Mouse (Mus musculus): ENCODE measurements around the gene Gm13290. TPM values are rescaled to one million over a fixed set of nuclear protein-coding genes. Genes with fewer than 3 reads are reported as not detected.

Gm13290 gene
- not detected for polyA plus RNA-seq (2015; fragmentation: Illumina TruSeq; extraction: RNeasy Lipid Tissue Mini Kit (QIAGEN cat#74804); ENCODE audit: insufficient read depth, low replicate concordance)

GRCm38 (mm10) chr4:88773534-88773933 lies at the start of gene Gm13290:
Gene Gm13290 (plus strand): TSS chr4:88773834.

GRCm38 (mm10) chr4:88754818-88755340 lies 18.8 kb upstream of the Gm13290 start, which contains the start of gene Gm13271:
Gene Gm13271 (plus strand): TSS chr4:88754868.

GRCm38 (mm10) chr4:88759610-88760268 lies 13.9 kb upstream of the Gm13290 start, which contains the start of gene Gm13283:
Gene Gm13283 (plus strand): TSS chr4:88760119.

GRCm38 (mm10) chr4:88776622-88777021 lies 3.0 kb downstream of the Gm13290 start, which contains the start of gene Gm13289:
Gene Gm13289 (plus strand): TSS chr4:88776922.

DNA sequence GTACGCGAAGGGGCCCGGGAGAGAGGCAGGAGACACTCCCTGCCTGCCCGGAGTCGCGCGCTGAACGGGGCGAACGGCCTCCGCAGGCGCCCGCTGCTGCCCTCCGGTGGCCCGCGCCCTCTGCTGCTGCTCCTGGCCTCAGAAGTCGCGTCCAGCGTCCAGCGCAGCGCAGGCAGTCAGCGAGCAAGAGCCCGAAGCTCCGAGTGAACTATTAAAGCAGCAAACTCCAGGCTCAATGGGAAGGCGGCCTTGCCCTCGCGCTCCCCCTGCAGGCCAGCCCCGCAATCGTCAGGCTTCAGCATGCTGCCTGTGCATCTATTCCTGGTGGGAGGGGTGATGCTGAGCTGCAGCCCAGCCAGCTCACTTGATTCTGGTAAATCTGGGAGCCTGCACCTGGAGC lies 5.9 kb downstream of the Gm13290 start, which contains the start of gene Gm13272:
Gene Gm13272 (plus strand): TSS at position 301 of the 400 bp plus-strand sequence.

DNA sequence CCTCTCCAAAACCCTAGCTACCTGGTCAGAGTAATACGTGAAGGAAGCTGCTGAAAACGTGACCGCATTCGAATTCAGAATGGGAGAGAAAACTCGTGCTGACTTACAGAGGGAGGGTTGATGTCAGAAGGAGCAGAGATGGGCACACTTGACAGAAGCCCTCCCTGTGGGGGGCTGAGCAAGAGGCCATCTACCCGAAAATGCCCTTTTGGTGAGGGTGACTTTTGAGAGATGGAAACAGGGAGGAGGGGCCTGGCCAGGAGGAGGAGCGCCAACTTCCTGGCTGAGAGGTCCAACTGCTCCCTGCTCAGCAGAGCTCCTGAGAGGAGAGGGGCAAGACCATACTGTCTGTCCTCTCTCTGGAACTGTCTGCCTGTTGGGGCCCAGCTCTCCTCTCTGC lies 8.2 kb downstream of the Gm13290 start, which contains the start of gene Ifnz:
Gene Ifnz (plus strand): TSS at position 301 of the 400 bp plus-strand sequence.

GRCm38 (mm10) chr4:88785409-88785808 lies 11.8 kb downstream of the Gm13290 start, which contains the start of gene Gm13276:
Gene Gm13276 (plus strand): TSS chr4:88785709.

GRCm38 (mm10) chr4:88788402-88788801 lies 14.8 kb downstream of the Gm13290 start, which contains the start of gene Gm13277:
Gene Gm13277 (plus strand): TSS chr4:88788632.

DNA sequence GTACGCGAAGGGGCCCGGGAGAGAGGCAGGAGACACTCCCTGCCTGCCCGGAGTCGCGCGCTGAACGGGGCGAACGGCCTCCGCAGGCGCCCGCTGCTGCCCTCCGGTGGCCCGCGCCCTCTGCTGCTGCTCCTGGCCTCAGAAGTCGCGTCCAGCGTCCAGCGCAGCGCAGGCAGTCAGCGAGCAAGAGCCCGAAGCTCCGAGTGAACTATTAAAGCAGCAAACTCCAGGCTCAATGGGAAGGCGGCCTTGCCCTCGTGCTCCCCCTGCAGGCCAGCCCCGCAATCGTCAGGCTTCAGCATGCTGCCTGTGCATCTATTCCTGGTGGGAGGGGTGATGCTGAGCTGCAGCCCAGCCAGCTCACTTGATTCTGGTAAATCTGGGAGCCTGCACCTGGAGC lies 17.6 kb downstream of the Gm13290 start, which contains the start of gene Gm13278:
Gene Gm13278 (plus strand): TSS at position 301 of the 400 bp plus-strand sequence.

DNA sequence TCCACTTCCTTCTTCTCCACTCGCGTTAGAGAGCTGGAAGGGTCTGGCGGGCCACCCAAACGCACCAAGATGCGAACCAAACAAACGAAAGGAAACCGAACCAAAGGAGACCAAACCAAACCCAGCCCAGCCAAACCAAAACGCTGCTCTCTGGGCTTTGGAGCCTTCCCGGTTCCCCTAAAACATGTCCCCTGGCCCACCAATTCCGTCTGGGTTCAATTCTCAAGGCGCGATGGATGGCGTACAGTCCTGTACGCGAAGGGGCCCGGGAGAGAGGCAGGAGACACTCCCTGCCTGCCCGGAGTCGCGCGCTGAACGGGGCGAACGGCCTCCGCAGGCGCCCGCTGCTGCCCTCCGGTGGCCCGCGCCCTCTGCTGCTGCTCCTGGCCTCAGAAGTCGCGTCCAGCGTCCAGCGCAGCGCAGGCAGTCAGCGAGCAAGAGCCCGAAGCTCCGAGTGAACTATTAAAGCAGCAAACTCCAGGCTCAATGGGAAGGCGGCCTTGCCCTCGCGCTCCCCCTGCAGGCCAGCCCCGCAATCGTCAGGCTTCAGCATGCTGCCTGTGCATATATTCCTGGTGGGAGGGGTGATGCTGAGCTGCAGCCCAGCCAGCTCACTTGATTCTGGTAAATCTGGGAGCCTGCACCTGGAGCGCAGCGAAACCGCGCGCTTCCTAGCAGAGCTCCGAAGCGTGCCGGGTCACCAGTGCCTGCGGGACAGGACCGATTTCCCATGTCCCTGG lies 20.5 kb downstream of the Gm13290 start, which contains the start of gene Gm13275:
Gene Gm13275 (plus strand): TSS at position 552 of the 740 bp plus-strand sequence.

DNA sequence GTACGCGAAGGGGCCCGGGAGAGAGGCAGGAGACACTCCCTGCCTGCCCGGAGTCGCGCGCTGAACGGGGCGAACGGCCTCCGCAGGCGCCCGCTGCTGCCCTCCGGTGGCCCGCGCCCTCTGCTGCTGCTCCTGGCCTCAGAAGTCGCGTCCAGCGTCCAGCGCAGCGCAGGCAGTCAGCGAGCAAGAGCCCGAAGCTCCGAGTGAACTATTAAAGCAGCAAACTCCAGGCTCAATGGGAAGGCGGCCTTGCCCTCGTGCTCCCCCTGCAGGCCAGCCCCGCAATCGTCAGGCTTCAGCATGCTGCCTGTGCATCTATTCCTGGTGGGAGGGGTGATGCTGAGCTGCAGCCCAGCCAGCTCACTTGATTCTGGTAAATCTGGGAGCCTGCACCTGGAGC lies 23.5 kb downstream of the Gm13290 start, which contains the start of gene Gm13279:
Gene Gm13279 (plus strand): TSS at position 301 of the 400 bp plus-strand sequence.

GRCm38 (mm10) chr4:88799365-88799764 lies 25.7 kb downstream of the Gm13290 start, which contains the start of gene Gm13285:
Gene Gm13285 (plus strand): TSS chr4:88799665.

DNA sequence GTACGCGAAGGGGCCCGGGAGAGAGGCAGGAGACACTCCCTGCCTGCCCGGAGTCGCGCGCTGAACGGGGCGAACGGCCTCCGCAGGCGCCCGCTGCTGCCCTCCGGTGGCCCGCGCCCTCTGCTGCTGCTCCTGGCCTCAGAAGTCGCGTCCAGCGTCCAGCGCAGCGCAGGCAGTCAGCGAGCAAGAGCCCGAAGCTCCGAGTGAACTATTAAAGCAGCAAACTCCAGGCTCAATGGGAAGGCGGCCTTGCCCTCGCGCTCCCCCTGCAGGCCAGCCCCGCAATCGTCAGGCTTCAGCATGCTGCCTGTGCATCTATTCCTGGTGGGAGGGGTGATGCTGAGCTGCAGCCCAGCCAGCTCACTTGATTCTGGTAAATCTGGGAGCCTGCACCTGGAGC lies 29.3 kb downstream of the Gm13290 start, which contains the start of gene Gm13287:
Gene Gm13287 (plus strand): TSS at position 301 of the 400 bp plus-strand sequence.

GRCm38 (mm10) chr4:88805231-88805630 lies 31.6 kb downstream of the Gm13290 start, which contains the start of gene Gm13288:
Gene Gm13288 (plus strand): TSS chr4:88805531.

DNA sequence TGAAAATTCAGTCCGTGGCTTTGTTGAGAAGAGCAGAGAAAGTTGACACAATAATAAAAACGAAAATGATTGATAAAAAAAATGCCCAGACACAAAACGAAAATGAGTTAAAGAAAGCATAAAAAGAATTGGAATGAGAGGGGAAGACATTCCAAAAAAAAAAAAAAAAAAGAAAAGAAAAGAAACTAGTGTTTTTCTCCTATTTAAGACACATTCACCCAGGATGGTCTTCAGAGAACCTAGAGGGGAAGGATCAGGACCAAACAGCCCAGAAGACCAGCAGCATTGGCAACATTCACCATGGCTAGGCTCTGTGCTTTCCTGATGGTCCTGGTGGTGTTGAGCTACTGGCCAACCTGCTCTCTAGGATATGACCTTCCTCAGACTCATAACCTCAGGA lies 42.3 kb downstream of the Gm13290 start, which contains the start of gene Ifna7:
Gene Ifna7 (plus strand): TSS at position 301 of the 400 bp plus-strand sequence.

DNA sequence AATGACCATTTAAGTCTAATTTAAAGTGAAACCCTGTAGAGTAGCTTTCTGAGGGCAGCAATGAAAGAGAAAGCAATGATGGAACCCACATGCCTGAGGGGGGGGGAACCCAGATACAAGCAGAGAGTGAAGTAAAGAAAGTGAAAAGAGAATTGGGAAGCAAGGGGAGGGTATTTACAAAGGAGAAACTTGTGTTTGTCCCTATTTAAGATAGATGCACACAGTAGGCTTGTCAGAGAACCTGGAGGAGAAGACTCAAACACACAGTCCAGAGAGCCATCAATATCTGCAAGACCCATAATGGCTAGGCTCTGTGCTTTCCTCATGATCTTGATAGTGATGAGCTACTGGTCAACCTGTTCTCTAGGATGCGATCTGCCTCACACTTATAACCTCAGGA lies 46.0 kb downstream of the Gm13290 start, which contains the start of gene Ifna11:
Gene Ifna11 (plus strand): TSS at position 301 of the 400 bp plus-strand sequence.

Other genes starting within 250 kb of the Gm13290 start
- not detected for gene Ifna15, start 215.6 kb upstream of the Gm13290 start, polyA plus RNA-seq (2015; fragmentation: Illumina TruSeq; extraction: RNeasy Lipid Tissue Mini Kit (QIAGEN cat#74804); ENCODE audit: insufficient read depth, low replicate concordance)
- not detected for gene Ifna14, start 202.0 kb upstream of the Gm13290 start, polyA plus RNA-seq (2015; fragmentation: Illumina TruSeq; extraction: RNeasy Lipid Tissue Mini Kit (QIAGEN cat#74804); ENCODE audit: insufficient read depth, low replicate concordance)
- not detected for gene Ifna9, start 181.4 kb upstream of the Gm13290 start, polyA plus RNA-seq (2015; fragmentation: Illumina TruSeq; extraction: RNeasy Lipid Tissue Mini Kit (QIAGEN cat#74804); ENCODE audit: insufficient read depth, low replicate concordance)
- gene Ifna12, start 170.5 kb upstream of the Gm13290 start, polyA plus RNA-seq (2015; fragmentation: Illumina TruSeq; extraction: RNeasy Lipid Tissue Mini Kit (QIAGEN cat#74804); ENCODE audit: insufficient read depth, low replicate concordance), result not detected
- not detected for gene C87499, start 139.4 kb upstream of the Gm13290 start, polyA plus RNA-seq (2015; fragmentation: Illumina TruSeq; extraction: RNeasy Lipid Tissue Mini Kit (QIAGEN cat#74804); ENCODE audit: insufficient read depth, low replicate concordance)
- gene Ifna13, start 129.4 kb upstream of the Gm13290 start, polyA plus RNA-seq (2015; fragmentation: Illumina TruSeq; extraction: RNeasy Lipid Tissue Mini Kit (QIAGEN cat#74804); ENCODE audit: insufficient read depth, low replicate concordance), result not detected
- gene Ifna16, start 96.9 kb upstream of the Gm13290 start, polyA plus RNA-seq (2015; fragmentation: Illumina TruSeq; extraction: RNeasy Lipid Tissue Mini Kit (QIAGEN cat#74804); ENCODE audit: insufficient read depth, low replicate concordance), result not detected
- not detected for gene Ifna2, start 89.9 kb upstream of the Gm13290 start, polyA plus RNA-seq (2015; fragmentation: Illumina TruSeq; extraction: RNeasy Lipid Tissue Mini Kit (QIAGEN cat#74804); ENCODE audit: insufficient read depth, low replicate concordance)
- not detected for gene Ifnab, start 82.5 kb upstream of the Gm13290 start, polyA plus RNA-seq (2015; fragmentation: Illumina TruSeq; extraction: RNeasy Lipid Tissue Mini Kit (QIAGEN cat#74804); ENCODE audit: insufficient read depth, low replicate concordance)
- gene Gm26566, start 52.0 kb upstream of the Gm13290 start, polyA plus RNA-seq (2015; fragmentation: Illumina TruSeq; extraction: RNeasy Lipid Tissue Mini Kit (QIAGEN cat#74804); ENCODE audit: insufficient read depth, low replicate concordance), result not detected
- 49.2 TPM for gene Klhl9, start 51.4 kb upstream of the Gm13290 start, polyA plus RNA-seq (2015; fragmentation: Illumina TruSeq; extraction: RNeasy Lipid Tissue Mini Kit (QIAGEN cat#74804); ENCODE audit: insufficient read depth, low replicate concordance)
- not detected for gene Gm13271, start 19.0 kb upstream of the Gm13290 start, polyA plus RNA-seq (2015; fragmentation: Illumina TruSeq; extraction: RNeasy Lipid Tissue Mini Kit (QIAGEN cat#74804); ENCODE audit: insufficient read depth, low replicate concordance)
- gene Gm13283, start 13.7 kb upstream of the Gm13290 start, polyA plus RNA-seq (2015; fragmentation: Illumina TruSeq; extraction: RNeasy Lipid Tissue Mini Kit (QIAGEN cat#74804); ENCODE audit: insufficient read depth, low replicate concordance), result not detected
- not detected for gene Gm13289, start 3.1 kb downstream of the Gm13290 start, polyA plus RNA-seq (2015; fragmentation: Illumina TruSeq; extraction: RNeasy Lipid Tissue Mini Kit (QIAGEN cat#74804); ENCODE audit: insufficient read depth, low replicate concordance)
- not detected for gene Gm13272, start 6.0 kb downstream of the Gm13290 start, polyA plus RNA-seq (2015; fragmentation: Illumina TruSeq; extraction: RNeasy Lipid Tissue Mini Kit (QIAGEN cat#74804); ENCODE audit: insufficient read depth, low replicate concordance)
- not detected for gene Ifnz, start 8.3 kb downstream of the Gm13290 start, polyA plus RNA-seq (2015; fragmentation: Illumina TruSeq; extraction: RNeasy Lipid Tissue Mini Kit (QIAGEN cat#74804); ENCODE audit: insufficient read depth, low replicate concordance)
- gene Gm13276, start 11.9 kb downstream of the Gm13290 start, polyA plus RNA-seq (2015; fragmentation: Illumina TruSeq; extraction: RNeasy Lipid Tissue Mini Kit (QIAGEN cat#74804); ENCODE audit: insufficient read depth, low replicate concordance), result not detected
- not detected for gene Gm13277, start 14.8 kb downstream of the Gm13290 start, polyA plus RNA-seq (2015; fragmentation: Illumina TruSeq; extraction: RNeasy Lipid Tissue Mini Kit (QIAGEN cat#74804); ENCODE audit: insufficient read depth, low replicate concordance)
- not detected for gene Gm13278, start 17.7 kb downstream of the Gm13290 start, polyA plus RNA-seq (2015; fragmentation: Illumina TruSeq; extraction: RNeasy Lipid Tissue Mini Kit (QIAGEN cat#74804); ENCODE audit: insufficient read depth, low replicate concordance)
- gene Gm13275, start 20.7 kb downstream of the Gm13290 start, polyA plus RNA-seq (2015; fragmentation: Illumina TruSeq; extraction: RNeasy Lipid Tissue Mini Kit (QIAGEN cat#74804); ENCODE audit: insufficient read depth, low replicate concordance), result not detected
- gene Gm13279, start 23.6 kb downstream of the Gm13290 start, polyA plus RNA-seq (2015; fragmentation: Illumina TruSeq; extraction: RNeasy Lipid Tissue Mini Kit (QIAGEN cat#74804); ENCODE audit: insufficient read depth, low replicate concordance), result not detected
- not detected for gene Gm13285, start 25.8 kb downstream of the Gm13290 start, polyA plus RNA-seq (2015; fragmentation: Illumina TruSeq; extraction: RNeasy Lipid Tissue Mini Kit (QIAGEN cat#74804); ENCODE audit: insufficient read depth, low replicate concordance)
- not detected for gene Gm13287, start 29.4 kb downstream of the Gm13290 start, polyA plus RNA-seq (2015; fragmentation: Illumina TruSeq; extraction: RNeasy Lipid Tissue Mini Kit (QIAGEN cat#74804); ENCODE audit: insufficient read depth, low replicate concordance)
- not detected for gene Gm13288, start 31.7 kb downstream of the Gm13290 start, polyA plus RNA-seq (2015; fragmentation: Illumina TruSeq; extraction: RNeasy Lipid Tissue Mini Kit (QIAGEN cat#74804); ENCODE audit: insufficient read depth, low replicate concordance)
- not detected for gene Ifna7, start 42.4 kb downstream of the Gm13290 start, polyA plus RNA-seq (2015; fragmentation: Illumina TruSeq; extraction: RNeasy Lipid Tissue Mini Kit (QIAGEN cat#74804); ENCODE audit: insufficient read depth, low replicate concordance)
- not detected for gene Ifna11, start 46.1 kb downstream of the Gm13290 start, polyA plus RNA-seq (2015; fragmentation: Illumina TruSeq; extraction: RNeasy Lipid Tissue Mini Kit (QIAGEN cat#74804); ENCODE audit: insufficient read depth, low replicate concordance)
- gene Ifna6, start 53.6 kb downstream of the Gm13290 start, polyA plus RNA-seq (2015; fragmentation: Illumina TruSeq; extraction: RNeasy Lipid Tissue Mini Kit (QIAGEN cat#74804); ENCODE audit: insufficient read depth, low replicate concordance), result not detected
- not detected for gene Ifna5, start 61.7 kb downstream of the Gm13290 start, polyA plus RNA-seq (2015; fragmentation: Illumina TruSeq; extraction: RNeasy Lipid Tissue Mini Kit (QIAGEN cat#74804); ENCODE audit: insufficient read depth, low replicate concordance)
- gene Ifna4, start 68.0 kb downstream of the Gm13290 start, polyA plus RNA-seq (2015; fragmentation: Illumina TruSeq; extraction: RNeasy Lipid Tissue Mini Kit (QIAGEN cat#74804); ENCODE audit: insufficient read depth, low replicate concordance), result not detected
- not detected for gene Ifna1, start 76.3 kb downstream of the Gm13290 start, polyA plus RNA-seq (2015; fragmentation: Illumina TruSeq; extraction: RNeasy Lipid Tissue Mini Kit (QIAGEN cat#74804); ENCODE audit: insufficient read depth, low replicate concordance)
- gene Ifne, start 106.4 kb downstream of the Gm13290 start, polyA plus RNA-seq (2015; fragmentation: Illumina TruSeq; extraction: RNeasy Lipid Tissue Mini Kit (QIAGEN cat#74804); ENCODE audit: insufficient read depth, low replicate concordance), result not detected